Mouse (Mus musculus) embryo, embryonic 11 days (tissue): ENCODE measurements around the gene Ccdc85c.

Experiments used
- DNase-seq: peaks from one replicate; pipeline ENCODE4 v3.0.0-alpha.2; 2015

The Ccdc85c gene

DNA sequence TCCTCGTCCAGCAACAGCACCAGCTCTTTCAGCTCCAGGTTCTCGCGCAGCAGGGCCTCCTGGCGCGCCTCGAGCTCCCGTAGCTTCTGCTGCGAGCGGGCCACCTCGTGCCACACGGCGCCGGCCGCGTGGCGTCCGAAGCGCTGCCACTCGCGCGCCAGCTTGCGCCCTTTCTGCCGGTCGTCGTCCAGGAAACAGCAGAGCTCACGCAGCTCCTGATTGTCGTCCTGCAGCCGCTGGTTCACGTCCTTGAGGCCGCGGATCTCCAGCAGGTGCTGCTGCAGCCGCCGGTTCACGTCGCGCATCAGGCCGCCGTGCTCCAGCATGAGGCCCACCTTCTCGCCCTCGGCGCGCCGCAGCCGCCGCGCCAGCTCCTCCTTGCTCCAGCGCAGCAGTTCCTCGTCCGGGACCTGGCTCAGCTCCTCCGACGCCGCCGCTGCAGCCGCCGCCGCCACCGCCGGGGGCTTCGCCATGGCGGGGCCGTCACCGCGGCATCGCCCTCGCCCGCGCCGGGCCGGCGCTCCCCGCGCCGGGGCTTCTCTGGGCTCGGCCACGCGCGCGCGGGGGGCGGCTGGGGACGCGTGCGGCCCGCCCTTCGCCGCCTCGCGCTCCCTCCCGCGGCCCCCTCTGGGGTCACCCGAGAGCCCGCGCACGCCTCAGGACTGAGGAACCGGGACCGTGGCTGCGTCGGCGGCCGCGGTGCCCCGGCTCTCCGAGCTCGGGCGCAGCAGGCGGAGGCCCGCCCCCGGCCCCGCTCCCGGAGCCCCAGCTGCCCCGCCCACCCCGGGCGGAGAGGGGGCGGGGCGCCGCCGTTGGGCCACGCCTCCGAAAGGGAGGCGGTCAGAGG lies at the start of gene Ccdc85c:
Ccdc85c (minus strand) TSS at position 765 of the 847 bp plus-strand sequence.
- DNase-seq: peak; percentile 70

DNA sequence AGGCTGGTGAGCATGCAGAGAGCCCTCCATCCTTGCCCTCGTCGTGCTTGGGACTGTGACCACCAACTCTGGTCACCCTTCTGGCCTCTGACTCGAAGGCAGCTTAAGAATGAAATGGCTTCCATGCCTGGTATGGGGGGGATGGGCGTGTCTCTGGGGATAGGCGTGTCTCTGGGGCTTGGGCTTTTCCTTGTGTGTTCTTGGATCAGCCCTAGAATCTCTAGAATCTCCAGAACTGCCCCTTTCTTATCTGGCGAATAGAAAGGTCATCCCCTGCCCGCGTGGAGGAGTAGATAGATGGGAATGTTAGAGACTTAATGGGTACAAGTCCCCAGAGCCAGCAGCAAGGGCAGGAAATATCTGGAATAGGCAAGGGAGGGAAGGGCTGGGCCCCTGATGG lies 44.9 kb upstream of the Ccdc85c start:
- DNase-seq: peak; percentile 64

DNA sequence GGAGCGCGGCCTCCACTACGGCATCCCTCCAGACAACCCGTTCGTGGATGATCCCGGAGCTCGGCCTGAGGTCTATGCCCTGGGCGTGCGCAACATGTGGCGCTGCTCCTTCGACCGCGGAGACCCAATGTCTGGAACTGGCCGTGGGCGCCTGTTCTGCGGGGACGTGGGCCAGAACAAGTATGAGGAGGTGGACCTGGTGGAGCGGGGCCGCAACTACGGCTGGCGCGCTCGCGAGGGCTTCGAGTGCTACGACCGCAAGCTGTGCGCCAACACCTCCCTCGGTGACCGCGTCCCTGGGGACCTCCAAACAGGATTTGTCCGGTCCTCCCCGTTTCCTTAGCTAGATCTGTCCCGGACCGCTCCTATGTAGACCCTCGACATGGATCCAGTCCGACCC lies 43.3 kb upstream of the Ccdc85c start:
- DNase-seq: no peak

DNA sequence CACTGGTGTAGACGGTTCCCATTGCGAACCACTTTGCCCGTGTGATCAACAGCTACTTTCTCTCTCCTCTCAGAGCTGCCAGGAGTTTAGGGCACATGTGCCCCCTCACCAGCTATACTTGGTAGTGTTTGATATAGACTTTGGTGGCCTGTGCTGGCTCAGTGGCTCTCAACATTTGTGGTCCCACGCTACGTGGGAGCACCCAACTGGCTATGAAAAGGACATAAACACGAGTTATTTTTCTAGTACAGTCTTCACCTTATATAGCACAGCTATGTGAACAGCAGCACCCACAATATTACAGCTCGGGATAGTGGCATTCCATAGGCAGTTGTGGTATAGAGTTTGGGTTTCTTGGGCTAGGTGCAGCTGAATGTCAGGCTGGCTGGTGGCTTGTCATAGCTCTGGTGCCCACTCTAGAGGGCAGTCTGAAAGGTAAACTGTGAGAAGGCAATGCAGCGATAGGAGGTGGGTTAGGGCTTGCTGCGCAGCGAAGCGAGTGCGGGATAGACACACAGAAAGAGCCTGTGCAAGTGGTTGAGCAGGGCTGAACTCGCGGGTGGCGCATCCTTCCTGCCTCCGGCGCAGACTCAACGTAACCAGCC lies 42.7 kb upstream of the Ccdc85c start:
- DNase-seq: no peak

DNA sequence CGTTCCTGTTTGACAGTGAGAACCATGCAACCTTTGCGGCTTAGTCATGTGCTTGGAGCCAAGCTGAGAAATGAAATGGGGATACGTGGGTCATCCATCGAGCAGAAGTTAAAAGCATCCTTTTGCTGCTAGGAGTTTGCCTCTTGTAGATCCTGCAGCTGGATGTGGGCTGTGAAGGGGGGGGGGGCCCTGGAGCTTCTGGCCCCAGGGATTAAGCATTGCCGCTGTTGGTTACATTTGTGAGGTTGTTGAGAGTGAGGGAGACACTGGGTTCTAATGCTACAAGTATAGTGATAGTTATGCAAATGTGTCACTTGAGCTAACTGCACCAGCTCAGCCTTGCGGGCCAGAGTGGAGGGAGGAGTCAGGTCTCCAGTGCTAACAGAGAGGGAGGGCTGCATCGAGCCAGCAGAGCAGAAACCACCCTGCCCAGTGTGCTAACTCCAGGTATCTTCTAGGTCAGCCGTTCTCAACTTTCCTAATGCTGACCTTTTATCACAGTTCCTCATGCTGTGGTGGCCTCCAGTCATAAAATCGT lies 42.0 kb upstream of the Ccdc85c start:
- DNase-seq: peak; percentile 69

DNA sequence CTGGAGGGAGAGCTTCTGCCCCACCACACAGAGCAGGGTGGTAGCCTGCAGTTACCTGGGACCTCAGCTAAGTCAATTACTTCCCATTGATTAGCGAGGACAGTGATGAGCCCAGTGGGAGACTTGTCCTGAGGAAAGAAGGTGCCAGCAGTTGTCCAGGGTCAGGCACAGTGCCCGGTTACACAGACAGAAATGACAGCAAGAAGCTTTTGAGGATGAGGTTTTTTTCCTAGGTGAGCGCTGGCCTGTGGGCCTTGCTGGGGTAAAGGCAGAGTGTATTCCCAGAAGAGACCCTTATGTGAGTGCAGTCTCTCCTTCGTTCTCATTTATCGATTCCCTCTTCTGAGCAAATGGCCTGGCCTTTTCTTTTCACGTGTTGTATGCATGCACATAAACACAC lies 41.4 kb upstream of the Ccdc85c start:
- no peak for DNase-seq

DNA sequence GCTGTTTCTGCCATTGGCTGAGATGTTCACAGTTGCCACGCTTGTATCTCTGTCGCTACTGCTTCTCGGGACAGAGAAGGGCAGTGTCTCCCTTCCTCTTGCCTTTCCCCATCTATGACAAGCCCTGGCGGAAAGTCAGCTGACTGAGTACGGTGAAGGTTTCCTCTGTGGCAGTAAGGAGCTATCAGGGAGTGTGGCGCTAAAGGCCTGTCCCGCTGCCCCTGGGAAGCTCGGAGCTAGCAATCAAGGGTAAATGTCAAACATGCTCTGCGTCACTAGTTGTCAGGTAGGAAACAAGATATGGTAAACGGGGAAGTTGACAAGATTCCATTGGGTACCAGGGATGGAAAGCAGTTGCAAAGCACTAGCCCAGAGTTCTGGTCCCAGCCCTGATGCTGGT lies 40.6 kb upstream of the Ccdc85c start:
- no peak for DNase-seq

DNA sequence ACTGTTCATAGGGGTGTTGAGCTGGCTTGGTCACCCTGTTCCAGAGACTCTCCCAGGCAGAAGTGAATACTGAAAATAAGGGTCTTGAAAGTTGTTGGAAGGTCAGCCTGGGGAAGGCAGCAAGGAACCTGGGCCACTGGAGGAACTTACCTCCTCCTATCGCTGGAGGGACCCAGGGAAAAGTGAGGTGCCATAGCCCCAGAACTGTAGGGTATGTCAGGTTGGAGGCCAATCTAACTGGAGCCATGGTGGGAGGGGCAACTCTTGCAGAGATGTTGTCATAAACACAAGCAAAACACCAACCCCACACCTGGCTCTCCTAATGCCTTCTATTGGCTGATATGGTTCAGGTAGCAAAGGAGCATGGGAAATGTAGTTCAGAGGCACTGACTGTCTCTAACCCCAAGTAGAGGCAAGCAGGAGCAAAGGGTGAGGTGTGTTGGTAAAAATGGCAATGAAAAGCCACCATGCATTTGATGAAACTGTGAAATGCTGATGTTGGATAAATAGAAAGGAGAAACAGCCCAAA lies 38.1 kb upstream of the Ccdc85c start:
- DNase-seq: no peak

DNA sequence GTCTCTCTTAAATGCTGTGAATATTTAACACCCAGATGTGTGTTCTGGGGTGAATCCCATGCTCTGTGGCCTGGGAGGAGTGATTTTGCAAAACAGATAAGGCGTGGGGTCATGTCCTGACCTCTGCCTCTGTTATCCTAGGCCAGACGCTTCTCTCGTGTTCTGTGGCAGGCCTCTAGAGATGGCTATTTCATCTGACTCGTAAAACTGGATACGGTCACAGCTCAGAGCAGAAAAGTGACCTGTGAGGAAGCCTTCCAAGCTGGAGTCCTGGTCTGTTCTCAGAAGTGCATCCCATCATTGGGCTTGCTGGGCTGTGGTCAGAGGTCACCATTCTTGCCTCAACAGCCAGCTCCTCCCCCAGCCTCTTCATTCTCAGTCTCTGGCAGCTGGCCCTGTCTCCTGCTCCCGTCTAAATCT lies 37.2 kb upstream of the Ccdc85c start:
- DNase-seq: peak; percentile 56

DNA sequence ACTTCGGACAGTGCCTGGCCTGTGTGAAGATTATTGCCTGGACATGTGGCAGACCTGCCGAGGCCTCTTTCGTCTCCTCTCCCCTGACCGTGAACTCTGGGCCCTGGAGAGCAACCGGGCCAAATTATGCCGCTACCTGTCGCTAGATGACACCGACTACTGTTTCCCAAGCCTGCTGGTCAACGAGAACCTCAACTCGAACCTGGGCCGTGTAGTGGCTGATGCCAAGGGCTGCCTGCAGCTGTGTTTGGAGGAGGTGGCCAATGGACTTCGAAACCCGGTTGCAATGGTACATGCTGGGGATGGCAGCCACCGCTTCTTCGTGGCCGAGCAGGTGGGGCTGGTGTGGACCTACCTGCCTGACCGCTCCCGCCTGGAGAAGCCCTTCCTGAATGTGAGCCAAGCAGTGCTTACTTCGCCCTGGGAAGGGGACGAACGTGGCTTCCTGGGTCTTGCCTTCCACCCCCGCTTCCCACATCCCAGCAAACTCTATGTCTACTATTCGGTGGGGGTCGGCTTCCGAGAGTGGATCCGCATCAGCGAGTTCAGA lies 36.6 kb upstream of the Ccdc85c start:
- DNase-seq: no peak

DNA sequence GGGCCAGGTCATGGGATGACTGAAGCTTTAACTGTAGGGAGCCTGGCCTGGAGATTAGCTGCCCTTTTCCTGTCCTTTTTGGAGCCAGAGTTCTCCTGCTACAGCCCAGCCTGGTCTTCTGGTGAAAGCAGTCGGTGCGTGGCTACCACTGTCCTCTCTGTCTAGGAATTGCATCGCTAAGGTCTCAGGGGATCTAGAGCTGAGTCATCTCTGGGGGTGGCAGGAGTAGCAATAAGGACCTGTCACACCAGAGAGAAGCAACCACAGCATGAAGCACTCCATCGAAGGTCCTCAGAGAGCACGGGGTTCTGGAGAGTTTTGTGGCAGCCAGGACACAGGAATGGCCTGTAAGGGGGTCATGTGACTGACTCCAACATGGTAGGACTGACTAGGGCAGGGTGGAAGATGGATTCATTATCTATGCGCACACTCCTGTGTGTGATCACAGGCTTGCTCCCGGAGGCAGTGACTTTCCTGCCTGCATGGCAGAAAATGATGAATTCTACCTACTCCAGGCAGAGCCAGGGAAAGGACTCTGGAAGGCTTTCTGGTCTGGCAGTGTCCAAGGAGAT lies 35.3 kb upstream of the Ccdc85c start:
- no peak for DNase-seq

DNA sequence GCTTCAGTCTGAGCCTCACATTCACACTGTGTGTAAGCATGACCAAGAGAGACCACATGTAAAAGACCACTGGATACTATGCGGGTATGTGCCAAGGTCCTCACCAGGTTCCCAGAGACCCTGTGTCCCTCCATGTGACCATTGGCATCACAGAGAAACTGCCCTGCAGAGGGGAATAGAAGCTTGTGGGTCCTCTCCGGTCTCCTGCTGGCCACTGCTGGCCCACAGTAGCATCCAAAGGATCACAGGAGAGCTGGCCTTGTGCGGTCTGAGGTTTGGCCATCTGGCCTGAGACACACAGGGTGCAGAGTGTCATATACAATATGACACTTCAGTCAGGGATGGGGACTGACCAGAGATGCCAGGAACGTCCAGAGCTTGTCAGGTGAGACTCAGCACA lies 34.8 kb upstream of the Ccdc85c start:
- DNase-seq: no peak

DNA sequence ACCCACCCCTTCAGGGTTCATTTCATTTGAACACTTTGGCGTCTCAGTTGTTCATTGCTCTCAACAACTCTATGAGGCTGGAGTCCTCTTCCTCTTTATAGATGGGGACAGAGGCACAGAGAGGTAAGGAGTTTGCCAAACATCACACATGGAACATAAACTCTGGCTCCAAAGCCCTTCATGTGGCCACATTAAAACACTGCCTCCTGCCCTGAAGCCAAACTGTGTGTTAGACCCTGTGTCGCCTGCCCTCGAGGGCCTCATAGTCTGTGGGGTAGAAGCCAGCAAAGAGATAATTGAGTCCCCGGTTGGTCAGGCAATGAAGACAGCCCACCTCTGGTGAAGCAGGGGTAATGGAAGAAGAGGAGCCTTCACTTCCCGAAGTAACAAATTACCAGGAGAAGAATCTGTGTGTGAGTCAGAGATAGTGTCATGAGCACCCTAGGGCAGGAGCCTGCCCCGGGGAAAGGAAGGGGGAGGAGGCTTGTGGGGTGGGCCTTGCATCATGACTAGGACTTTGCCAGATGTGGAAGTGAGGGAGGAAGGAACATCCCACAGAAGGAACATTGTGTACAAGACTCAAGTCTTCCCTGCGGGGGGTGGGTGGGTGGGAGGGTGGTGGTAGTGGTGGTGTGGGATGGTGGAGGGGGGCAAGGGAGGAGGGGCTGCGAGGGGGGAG lies 34.0 kb upstream of the Ccdc85c start:
- no peak for DNase-seq

DNA sequence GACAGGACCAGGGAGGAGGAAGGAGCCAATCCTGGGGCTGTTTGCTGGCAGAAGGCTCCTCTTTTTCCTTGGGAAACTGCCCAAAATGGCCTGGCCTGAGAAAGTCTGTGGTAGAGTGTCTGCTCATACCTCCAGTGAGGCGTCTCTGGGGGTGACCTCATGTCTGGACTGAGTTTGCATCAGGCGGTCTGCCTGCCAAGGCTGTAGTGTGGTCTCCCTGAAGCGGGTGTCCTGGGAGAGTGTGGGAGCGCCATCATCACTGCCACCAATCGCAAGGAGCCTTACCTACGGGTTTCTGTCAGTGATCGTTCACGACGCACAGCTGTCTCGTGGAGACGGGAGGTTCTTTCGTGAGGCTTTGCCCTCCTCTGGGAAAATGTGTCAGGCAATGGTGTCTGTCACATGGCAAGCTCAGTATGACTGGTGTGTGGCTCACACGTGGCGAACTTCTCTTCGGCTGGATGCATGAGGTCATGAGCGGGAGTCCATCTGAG lies 33.2 kb upstream of the Ccdc85c start:
- no peak for DNase-seq

DNA sequence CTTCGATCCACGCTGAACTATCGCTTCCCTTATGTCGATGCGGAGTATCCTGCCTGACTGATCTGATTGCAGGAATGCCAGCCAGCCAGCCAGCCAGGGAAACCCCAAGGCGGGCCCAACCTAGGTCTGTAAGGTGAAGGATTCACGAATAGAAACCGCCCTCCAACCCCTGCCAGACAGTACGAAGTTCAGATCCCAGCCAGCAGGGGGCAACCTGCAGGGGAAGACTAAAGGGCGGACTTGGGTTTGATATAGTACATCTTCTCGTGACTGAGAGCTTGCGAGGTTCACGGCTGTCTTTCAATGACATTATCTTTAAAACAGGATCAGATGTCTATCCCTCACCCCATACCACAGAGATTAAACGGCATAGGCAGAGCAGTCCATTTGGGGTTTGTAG lies 32.3 kb upstream of the Ccdc85c start:
- peak; percentile 72 for DNase-seq

DNA sequence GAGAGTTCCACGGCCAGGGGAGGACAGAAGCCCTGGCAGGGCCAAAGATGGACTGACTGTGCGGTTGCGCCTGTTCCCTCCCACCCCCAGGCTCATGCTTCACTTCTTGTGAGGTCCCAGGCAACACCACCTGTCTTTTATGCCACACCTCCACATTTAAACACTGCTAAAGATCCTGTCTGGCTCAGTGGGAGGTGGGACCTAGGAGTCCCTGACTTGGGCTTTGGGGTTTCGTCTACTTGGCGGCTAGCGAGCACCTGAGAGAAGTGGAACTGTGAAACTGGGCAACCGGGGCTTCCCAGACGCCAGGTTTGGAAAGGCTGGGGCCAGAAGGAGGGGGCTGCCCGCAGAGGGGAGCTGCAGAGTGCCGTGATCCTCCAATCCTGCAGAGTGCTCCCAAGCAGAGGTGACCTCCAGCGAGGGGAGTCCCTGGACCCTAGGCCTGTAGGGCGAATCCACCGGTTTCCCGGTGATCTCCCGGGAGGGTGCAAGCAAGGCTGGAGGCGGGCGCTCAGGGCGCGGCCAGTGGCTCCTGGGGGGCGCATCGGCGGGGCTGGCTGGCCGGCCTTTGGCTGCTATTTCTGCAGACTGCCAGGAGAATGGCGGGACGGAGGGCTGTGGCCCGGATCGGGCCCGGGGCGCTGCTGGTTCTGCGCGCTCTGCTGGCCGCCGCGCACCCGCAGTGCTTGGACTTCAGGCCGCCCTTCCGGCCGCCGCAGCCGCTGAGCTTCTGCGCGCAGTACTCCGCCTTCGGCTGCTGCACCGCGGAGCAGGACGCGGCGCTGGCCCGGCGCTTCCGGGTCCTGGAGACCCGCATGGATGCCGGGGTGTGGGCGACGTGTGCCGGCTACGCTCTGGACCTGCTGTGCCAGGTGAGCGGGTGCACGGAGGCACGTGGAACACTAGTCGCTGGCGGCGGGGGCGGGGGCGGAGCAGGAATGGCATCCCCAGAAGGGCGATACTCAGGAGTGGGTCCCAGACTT lies 30.9 kb upstream of the Ccdc85c start, which contains the start of gene Hhipl1:
Hhipl1 (plus strand) TSS at position 459 of the 983 bp plus-strand sequence.
- peak; percentile 84 for DNase-seq

DNA sequence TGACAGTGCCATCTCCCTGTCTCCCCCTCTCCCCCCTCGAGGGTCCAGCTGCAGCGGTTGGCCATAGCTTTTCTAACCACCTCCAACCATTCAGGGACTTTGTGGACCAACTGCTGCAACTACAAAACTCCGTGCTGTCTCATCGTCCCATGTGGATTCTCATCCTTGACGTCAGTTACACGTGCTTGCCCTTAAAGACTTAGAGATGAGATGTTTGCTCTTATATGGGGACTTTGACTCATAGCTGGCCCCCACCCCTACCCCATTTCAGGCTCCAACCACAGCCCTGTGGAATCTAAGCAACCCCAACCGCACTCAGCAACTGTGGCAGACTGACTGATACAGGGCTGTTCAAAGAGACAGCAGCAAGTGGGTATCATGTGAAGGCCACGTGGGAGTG lies 29.9 kb upstream of the Ccdc85c start:
- DNase-seq: no peak

DNA sequence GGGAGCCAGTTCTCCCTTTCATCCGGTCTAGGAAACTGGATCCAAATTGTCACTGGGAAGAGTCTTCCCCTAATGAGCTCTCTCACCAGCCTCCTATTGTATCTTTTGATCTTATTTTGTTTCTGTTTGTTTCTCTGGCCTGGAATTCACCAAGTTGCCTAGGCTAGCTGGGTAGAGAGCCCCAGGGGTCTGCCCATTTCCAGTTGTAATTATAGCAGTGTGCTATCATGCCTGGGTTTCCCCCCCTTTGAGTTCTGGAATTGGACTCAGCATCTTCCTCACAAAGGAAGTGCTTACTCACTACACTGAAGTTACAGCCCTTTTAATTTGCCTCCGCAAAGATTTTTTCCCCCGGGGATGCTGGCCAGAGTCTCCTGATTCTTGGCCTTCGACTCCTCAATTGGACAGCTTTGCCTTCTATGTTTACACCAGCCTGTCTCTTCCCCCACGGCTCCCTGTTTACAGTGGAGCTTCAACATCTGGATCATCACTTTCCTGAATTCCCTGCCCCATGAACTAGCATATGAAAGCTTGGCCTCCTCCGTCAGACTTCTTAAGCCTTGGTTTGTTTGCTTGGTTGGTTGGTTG lies 28.6 kb upstream of the Ccdc85c start:
- no peak for DNase-seq

DNA sequence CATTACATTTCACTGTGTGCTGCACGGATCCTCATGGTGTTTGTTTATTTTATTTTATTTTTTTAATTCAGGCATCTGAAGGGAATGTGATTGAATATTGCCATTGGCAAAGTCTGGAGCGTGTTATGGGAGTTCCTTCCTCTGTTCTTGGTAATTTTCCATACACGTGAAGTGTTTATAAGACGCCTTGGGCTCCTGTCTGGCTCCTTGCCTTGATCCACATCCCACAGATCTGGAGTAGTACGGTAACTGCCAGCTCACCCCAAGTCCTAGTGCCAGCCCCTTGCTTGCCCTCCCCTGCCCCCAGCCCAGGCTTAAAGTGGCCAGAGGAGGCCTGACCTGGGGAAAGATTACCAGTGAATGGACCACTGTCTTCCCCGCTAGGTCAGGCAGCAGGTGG lies 25.8 kb upstream of the Ccdc85c start:
- no peak for DNase-seq

DNA sequence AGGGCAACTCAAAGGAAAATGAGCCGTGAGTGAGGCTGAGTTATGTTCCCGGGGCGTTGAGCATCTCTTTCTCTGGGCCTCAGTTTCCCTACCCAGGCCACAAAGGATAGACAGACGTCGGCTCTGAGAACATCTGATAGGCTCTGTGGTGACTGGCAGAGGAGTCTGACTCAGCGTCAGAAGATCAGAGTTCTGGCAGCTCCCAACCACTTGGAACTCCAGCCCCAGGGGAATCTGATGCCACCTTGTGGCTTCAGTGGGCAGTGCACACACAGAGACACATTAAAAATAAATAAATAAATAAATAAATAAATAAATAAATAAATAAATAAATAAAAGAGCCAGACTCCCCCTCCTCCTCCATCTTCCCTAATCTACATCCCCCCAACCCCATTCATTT lies 21.8 kb upstream of the Ccdc85c start:
- DNase-seq: no peak

DNA sequence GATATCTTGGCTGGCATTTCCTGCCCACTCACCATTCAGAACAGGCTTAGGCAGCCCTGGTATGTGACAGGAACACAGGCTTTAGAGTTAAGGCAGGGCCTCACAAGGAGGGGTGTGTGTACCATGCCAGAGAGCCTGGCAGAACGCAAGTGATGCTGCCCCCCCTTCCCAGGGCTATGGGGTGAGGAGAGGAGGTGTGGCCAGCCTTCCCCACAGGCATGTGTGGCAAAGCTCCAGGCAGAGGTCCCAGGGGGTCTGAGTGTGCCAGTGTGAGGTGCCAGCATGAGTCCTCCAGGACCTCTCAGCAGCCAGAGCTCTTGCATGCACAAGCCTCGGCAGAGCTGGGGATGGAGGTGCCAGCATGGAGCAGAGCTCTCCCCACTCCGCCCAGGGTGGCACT lies 19.4 kb upstream of the Ccdc85c start:
- DNase-seq: no peak
